Mouse (Mus musculus): ENCODE measurements around the gene Myom3. TPM values are rescaled to one million over a fixed set of nuclear protein-coding genes. Genes with fewer than 3 reads are reported as not detected.

Gene Myom3
- polyA plus RNA-seq, 1 experiment from 2014 or later, result 1.1 TPM

DNA sequence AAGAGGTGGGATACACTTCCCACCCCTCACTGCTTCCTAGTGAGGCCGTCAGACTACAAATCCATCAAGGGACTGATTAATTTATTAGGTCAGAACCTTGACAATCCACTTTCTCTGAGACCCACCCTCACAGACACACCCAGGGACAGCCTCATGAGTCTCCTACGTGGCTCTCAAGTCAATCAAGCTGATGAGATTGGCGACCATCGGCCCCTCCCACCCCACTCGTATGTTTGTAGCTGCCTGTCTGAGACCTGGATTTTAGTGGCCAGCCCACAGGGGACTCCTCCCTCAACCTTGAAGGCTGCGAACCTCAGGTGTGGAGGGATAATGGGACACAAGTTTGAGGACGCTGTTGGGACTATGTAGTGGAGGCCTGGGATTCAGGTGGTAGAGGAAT is 20.4 kb upstream of the Myom3 start:
- no peak for ATAC-seq (ENCODE audit: low FRiP score, low read depth)
- no peaks in the 10 kb centered on the region for H3K36me3 ChIP-seq
- WGBS, result 63% methylated on average over 7 of the region's 7 CpGs
- H3K4me3 ChIP-seq, result no peak overlapping the region
- no peak overlapping the region for H3K9ac ChIP-seq
- H3K27ac ChIP-seq, result no peak overlapping the region
- no peaks in the 10 kb centered on the region for H3K4me1 ChIP-seq
- no peak overlapping the region for H3K4me2 ChIP-seq (replicated peaks)
- H3K27me3 ChIP-seq (replicated peaks), result no peaks in the 10 kb centered on the region
- H3K9me3 ChIP-seq, result no peaks in the 10 kb centered on the region

- no peak for ATAC-seq (ENCODE audit: low FRiP score, low read depth)
- 91% methylated on average over 14 of the region's 14 CpGs for WGBS
- H3K27ac ChIP-seq, result no peak overlapping the region
Observed at GRCm38 (mm10) chr4:135739672-135740071, 19.8 kb upstream of the Myom3 start.

GRCm38 (mm10) chr4:135743520-135743919 is 16.0 kb upstream of the Myom3 start:
- Histone ChIP-seq H3K36me3 (no peaks in the 10 kb centered on the region), H3K27ac (no peak overlapping the region), H3K4me1 (no peaks in the 10 kb centered on the region), H3K27me3 (replicated peaks) (no peaks in the 10 kb centered on the region), H3K9me3 (no peaks in the 10 kb centered on the region), H3K4me2 (replicated peaks) (no peak overlapping the region), H3K4me3 (no peak overlapping the region), H3K9ac (no peak overlapping the region)
- no peak for ATAC-seq (ENCODE audit: low FRiP score, low read depth)
- WGBS, result 43% methylated on average over 6 of the region's 6 CpGs

More at GRCm38 (mm10) chr4:135739672-135740071, 19.8 kb upstream of the Myom3 start:
- Histone ChIP-seq H3K4me2 (replicated peaks) (no peak overlapping the region), H3K9ac (no peak overlapping the region), H3K4me1 (no peaks in the 10 kb centered on the region), H3K9me3 (no peaks in the 10 kb centered on the region), H3K4me3 (no peak overlapping the region), H3K27me3 (replicated peaks) (no peaks in the 10 kb centered on the region), H3K36me3 (no peaks in the 10 kb centered on the region)

GRCm38 (mm10) chr4:135744726-135745448 is 14.6 kb upstream of the Myom3 start:
- Histone ChIP-seq H3K4me1 (no peaks in the 10 kb centered on the region), H3K4me2 (replicated peaks) (no peak overlapping the region), H3K9ac (no peak overlapping the region), H3K36me3 (no peaks in the 10 kb centered on the region), H3K27me3 (replicated peaks) (no peaks in the 10 kb centered on the region), H3K27ac (no peak overlapping the region), H3K9me3 (no peaks in the 10 kb centered on the region), H3K4me3 (no peak overlapping the region)
- ATAC-seq (ENCODE audit: low FRiP score, low read depth), result no peak
- WGBS, result 63% methylated on average over 16 of the region's 16 CpGs

- Histone ChIP-seq H3K27me3 (replicated peaks) (no peaks in the 10 kb centered on the region), H3K4me3 (no peak overlapping the region), H3K9me3 (no peaks in the 10 kb centered on the region), H3K27ac (no peak overlapping the region), H3K4me2 (replicated peaks) (no peak overlapping the region), H3K4me1 (no peaks in the 10 kb centered on the region), H3K36me3 (no peaks in the 10 kb centered on the region), H3K9ac (no peak overlapping the region)
- no peak for ATAC-seq (ENCODE audit: low FRiP score, low read depth)
- 86% methylated on average over 10 of the region's 10 CpGs for WGBS
Observed at GRCm38 (mm10) chr4:135745613-135746012, 13.9 kb upstream of the Myom3 start.

GRCm38 (mm10) chr4:135750896-135751295 is 8.6 kb upstream of the Myom3 start:
- no peaks in the 10 kb centered on the region for H3K27me3 ChIP-seq (replicated peaks)
- no peak overlapping the region for H3K4me3 ChIP-seq
- 71% methylated on average over 8 of the region's 8 CpGs for WGBS
- no peaks in the 10 kb centered on the region for H3K4me1 ChIP-seq
- H3K36me3 ChIP-seq, result no peaks in the 10 kb centered on the region
- H3K9ac ChIP-seq, result no peak overlapping the region
- H3K4me2 ChIP-seq (replicated peaks), result no peak overlapping the region
- ATAC-seq (ENCODE audit: low FRiP score, low read depth), result no peak
- no peak overlapping the region for H3K27ac ChIP-seq
- H3K9me3 ChIP-seq, result 0 out of 2 replicates have a peak, but pooled peaks cover 9% of the 10 kb centered on the region

GRCm38 (mm10) chr4:135752106-135752778 is 7.3 kb upstream of the Myom3 start:
- no peak overlapping the region for H3K4me3 ChIP-seq
- no peak for ATAC-seq (ENCODE audit: low FRiP score, low read depth)
- H3K9ac ChIP-seq, result no peak overlapping the region
- WGBS, result 73% methylated on average over 7 of the region's 7 CpGs
- no peaks in the 10 kb centered on the region for H3K4me1 ChIP-seq
- no peaks in the 10 kb centered on the region for H3K36me3 ChIP-seq
- no peak overlapping the region for H3K27ac ChIP-seq
- H3K4me2 ChIP-seq (replicated peaks), result no peak overlapping the region
- H3K9me3 ChIP-seq, result 0 out of 2 replicates have a peak, but pooled peaks cover 9% of the 10 kb centered on the region
- no peaks in the 10 kb centered on the region for H3K27me3 ChIP-seq (replicated peaks)

DNA sequence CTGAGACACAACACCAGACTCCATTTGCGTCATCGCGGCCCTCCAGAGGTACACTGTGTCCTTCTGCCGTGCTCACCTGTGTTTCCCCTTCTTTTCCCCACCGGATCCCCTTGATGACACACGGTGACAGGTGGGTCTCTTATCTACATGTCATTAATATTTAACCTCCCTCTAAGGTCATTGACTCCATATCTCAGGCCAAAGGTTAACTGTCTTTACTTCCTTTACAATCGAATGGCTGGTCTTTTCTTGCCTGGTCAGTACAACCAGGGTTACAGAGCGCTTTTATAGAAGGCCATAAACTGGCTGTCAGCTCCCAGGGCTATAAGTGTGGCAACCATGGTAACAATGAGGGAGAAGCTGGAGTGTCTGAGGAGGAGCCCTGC is 6.7 kb upstream of the Myom3 start:
- H3K27me3 ChIP-seq (replicated peaks), result no peaks in the 10 kb centered on the region
- H3K4me2 ChIP-seq (replicated peaks), result no peak overlapping the region
- H3K9me3 ChIP-seq, result 0 out of 2 replicates have a peak, but pooled peaks cover 9% of the 10 kb centered on the region
- H3K36me3 ChIP-seq, result no peaks in the 10 kb centered on the region
- H3K27ac ChIP-seq, result no peak overlapping the region
- H3K4me3 ChIP-seq, result no peak overlapping the region
- WGBS, result 40% methylated on average over 8 of the region's 8 CpGs
- ATAC-seq (ENCODE audit: low FRiP score, low read depth), result no peak
- no peak overlapping the region for H3K9ac ChIP-seq
- H3K4me1 ChIP-seq, result no peaks in the 10 kb centered on the region

DNA sequence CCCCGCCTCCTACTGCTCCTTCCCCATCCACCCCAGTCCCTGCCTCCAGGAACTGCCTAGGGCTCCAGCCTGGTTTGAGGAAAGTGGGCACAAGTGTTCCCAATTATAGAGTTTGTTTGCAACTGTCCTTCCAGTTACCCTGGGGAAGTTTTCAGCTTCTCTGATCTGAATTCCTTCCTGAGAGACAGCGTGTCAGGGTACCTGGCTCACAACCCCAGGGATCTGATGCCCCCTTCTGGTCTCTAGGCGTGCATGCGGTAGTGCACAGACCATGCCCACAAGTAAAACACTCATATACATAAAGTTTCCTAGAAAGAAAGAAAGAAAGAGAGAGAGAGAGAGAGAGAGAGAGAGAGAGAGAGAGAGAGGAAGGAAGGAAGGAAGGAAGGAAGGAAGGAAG is 1.2 kb upstream of the Myom3 start:
- H3K4me3 ChIP-seq, result no peak overlapping the region
- H3K9ac ChIP-seq, result no peak overlapping the region
- 0 out of 2 replicates have a peak, but pooled peaks cover 9% of the 10 kb centered on the region for H3K9me3 ChIP-seq
- 36% methylated on average over 4 of the region's 4 CpGs for WGBS
- no peaks in the 10 kb centered on the region for H3K27me3 ChIP-seq (replicated peaks)
- H3K36me3 ChIP-seq, result no peaks in the 10 kb centered on the region
- H3K4me2 ChIP-seq (replicated peaks), result no peak overlapping the region
- no peak overlapping the region for H3K27ac ChIP-seq
- peaks cover 7% of the 10 kb centered on the region for H3K4me1 ChIP-seq
- no peak for ATAC-seq (ENCODE audit: low FRiP score, low read depth)

DNA sequence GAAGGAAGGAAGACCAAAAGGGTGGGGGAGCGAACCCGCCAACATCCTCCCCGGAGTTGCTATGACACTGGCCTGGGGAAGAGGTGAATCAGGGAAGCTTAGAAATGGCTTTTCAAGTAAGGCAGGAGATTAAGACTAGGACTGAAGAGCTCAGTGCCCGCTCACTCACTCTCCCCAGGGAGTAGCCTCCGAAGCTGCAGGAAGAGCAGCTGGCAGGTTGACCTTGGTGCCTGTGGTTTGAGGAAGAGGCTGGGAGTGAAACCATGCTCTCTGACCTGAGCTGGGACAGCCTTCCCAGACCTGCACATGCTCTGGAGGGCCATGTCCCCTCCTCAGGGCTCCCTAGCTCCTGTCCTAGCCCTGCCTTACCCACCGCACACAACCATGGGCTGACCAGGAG is 690 bp upstream of the Myom3 start:
- peaks cover 7% of the 10 kb centered on the region for H3K4me1 ChIP-seq
- ATAC-seq (ENCODE audit: low FRiP score, low read depth), result no peak

DNA sequence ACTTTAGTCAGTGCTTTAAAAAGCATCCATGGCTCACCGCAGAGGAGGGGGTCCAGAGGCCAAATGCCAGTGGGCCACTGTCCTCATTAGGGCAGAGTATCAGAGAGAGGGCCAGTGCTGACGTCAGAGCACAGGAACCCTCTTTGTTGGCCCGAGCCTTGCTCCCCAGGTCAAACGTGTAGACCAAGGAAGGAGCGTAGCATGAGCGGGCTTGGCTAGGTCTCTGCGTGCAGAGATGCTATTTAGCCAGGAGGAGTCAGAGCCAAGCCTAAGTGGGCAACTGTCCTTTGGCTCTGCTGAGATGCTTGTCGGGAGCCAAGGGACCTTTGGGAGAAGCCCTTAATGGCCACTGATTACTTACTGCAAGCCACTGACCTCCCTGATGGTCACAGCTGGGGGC is 1.5 kb downstream of the Myom3 start:
- Histone ChIP-seq H3K4me3 (no peak overlapping the region), H3K4me1 (peaks cover 7% of the 10 kb centered on the region), H3K9me3 (no peaks in the 10 kb centered on the region), H3K27me3 (replicated peaks) (no peaks in the 10 kb centered on the region), H3K27ac (no peak overlapping the region), H3K4me2 (replicated peaks) (no peak overlapping the region), H3K36me3 (no peaks in the 10 kb centered on the region), H3K9ac (no peak overlapping the region)
- WGBS, result 75% methylated on average over 8 of the region's 8 CpGs
- no peak for ATAC-seq (ENCODE audit: low FRiP score, low read depth)

More for the DNA sequence above, 690 bp upstream of the Myom3 start:
- Histone ChIP-seq H3K9ac (no peak overlapping the region), H3K27me3 (replicated peaks) (no peaks in the 10 kb centered on the region), H3K9me3 (0 out of 2 replicates have a peak, but pooled peaks cover 7% of the 10 kb centered on the region), H3K36me3 (no peaks in the 10 kb centered on the region), H3K27ac (no peak overlapping the region), H3K4me3 (no peak overlapping the region), H3K4me2 (replicated peaks) (no peak overlapping the region)
- WGBS, result 53% methylated on average over 6 of the region's 6 CpGs

DNA sequence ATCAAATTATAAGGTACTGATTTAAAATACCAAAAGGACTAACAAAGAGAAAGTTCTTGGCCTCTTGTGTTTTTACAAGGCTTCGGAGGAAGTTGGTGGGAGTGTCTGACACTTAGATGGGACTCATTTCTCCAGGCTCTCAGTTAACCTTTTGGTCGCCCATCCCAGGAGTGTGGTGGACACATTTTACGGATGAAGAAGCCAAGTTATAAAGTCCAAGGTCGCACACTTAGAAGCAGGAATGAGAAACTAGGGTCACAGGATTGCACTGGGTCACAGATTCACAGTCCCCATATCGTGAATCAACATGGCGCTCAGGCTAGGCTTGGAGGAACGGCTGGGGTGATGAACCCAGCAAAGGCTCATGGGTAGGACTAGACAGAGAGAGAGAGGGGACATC is 2.1 kb downstream of the Myom3 start:
- Histone ChIP-seq H3K36me3 (no peaks in the 10 kb centered on the region), H3K9ac (no peak overlapping the region), H3K9me3 (no peaks in the 10 kb centered on the region), H3K4me2 (replicated peaks) (no peak overlapping the region), H3K4me1 (peaks cover 7% of the 10 kb centered on the region), H3K27me3 (replicated peaks) (no peaks in the 10 kb centered on the region), H3K27ac (no peak overlapping the region), H3K4me3 (no peak overlapping the region)
- WGBS, result 76% methylated on average over 7 of the region's 7 CpGs
- ATAC-seq (ENCODE audit: low FRiP score, low read depth), result no peak

Data from neural tube, embryonic 12.5 days (tissue).